Mouse (Mus musculus) naive thymus-derived CD4-positive, alpha-beta T cell, adult 2 months (primary cell): Measurements from ENCODE around the gene Capn9.

Experiments
- DNase-seq: peaks from one replicate; pipeline ENCODE4 v3.0.0-alpha.2; 2011; ENCODE audit warnings: low read depth

The Capn9 gene

GRCm38 (mm10) chr8:124571732-124572429, 4.0 kb upstream of the Capn9 start:
- no peak for DNase-seq

- DNase-seq: no peak
Measured at GRCm38 (mm10) chr8:124572430-124572775, 3.5 kb upstream of the Capn9 start.

GRCm38 (mm10) chr8:124573552-124574340, 2.2 kb upstream of the Capn9 start:
- DNase-seq: peak; percentile 89

- DNase-seq: no peak
Measured at GRCm38 (mm10) chr8:124576751-124577150, 840 bp downstream of the Capn9 start.

GRCm38 (mm10) chr8:124585718-124586425, 10.0 kb downstream of the Capn9 start:
- peak; percentile 15 for DNase-seq

- no peak for DNase-seq
Measured at GRCm38 (mm10) chr8:124586556-124586955, 10.6 kb downstream of the Capn9 start.

GRCm38 (mm10) chr8:124589393-124589792, 13.5 kb downstream of the Capn9 start:
- no peak for DNase-seq

GRCm38 (mm10) chr8:124604066-124604465, 28.2 kb downstream of the Capn9 start:
- no peak for DNase-seq

- no peak for DNase-seq
Measured at GRCm38 (mm10) chr8:124608239-124608971, 32.5 kb downstream of the Capn9 start.

- DNase-seq: no peak
Measured at GRCm38 (mm10) chr8:124608972-124609353, 33.1 kb downstream of the Capn9 start.

GRCm38 (mm10) chr8:124614325-124614724, 38.4 kb downstream of the Capn9 start:
- DNase-seq: no peak

GRCm38 (mm10) chr8:124617266-124617869, 41.5 kb downstream of the Capn9 start:
- DNase-seq: peak; percentile 73

- DNase-seq: no peak
Measured at GRCm38 (mm10) chr8:124618252-124618651, 42.3 kb downstream of the Capn9 start.

GRCm38 (mm10) chr8:124621255-124621654, 45.3 kb downstream of the Capn9 start:
- DNase-seq: no peak

GRCm38 (mm10) chr8:124626251-124626650, 50.3 kb downstream of the Capn9 start:
- no peak for DNase-seq

GRCm38 (mm10) chr8:124630489-124630888, 54.6 kb downstream of the Capn9 start:
- DNase-seq: no peak

- DNase-seq: no peak
Measured at GRCm38 (mm10) chr8:124630891-124631290, 55.0 kb downstream of the Capn9 start.

- no peak for DNase-seq
Measured at GRCm38 (mm10) chr8:124631966-124632365, 56.1 kb downstream of the Capn9 start.

- no peak for DNase-seq
Measured at GRCm38 (mm10) chr8:124633001-124633703, 57.2 kb downstream of the Capn9 start.

- DNase-seq: no peak
Measured at GRCm38 (mm10) chr8:124634411-124635246, 58.7 kb downstream of the Capn9 start.

GRCm38 (mm10) chr8:124635247-124635502, 59.3 kb downstream of the Capn9 start:
- no peak for DNase-seq
